Mouse (Mus musculus) hindbrain, embryonic 12.5 days (tissue): ENCODE results near the gene Cacna1i. TPM values are rescaled to one million over a fixed set of nuclear protein-coding genes. Genes with fewer than 3 reads are reported as not detected.

Experiments
- ATAC-seq: fragments of 200-750 bp; cut with Nextera tagmentation; 2 replicates; pipeline ENCODE4 v1.8.0; 2017; ENCODE audit warnings: moderate TSS enrichment; ENCODE audit not compliant: low FRiP score
- H3K27ac ChIP-seq: fragments of 300-500 bp; sonication (generic); 2 replicates; pipeline ENCODE4 v1.5.1; 2016; ENCODE audit warnings: mild to moderate bottlenecking
- H3K27me3 ChIP-seq: fragments of 300-500 bp; sonication (generic); 2 replicates; pipeline ENCODE4 v1.6.1; 2016; ENCODE audit warnings: mild to moderate bottlenecking
- H3K36me3 ChIP-seq: fragments of 300-500 bp; sonication (generic); 2 replicates; pipeline ENCODE4 v1.6.1; 2016; ENCODE audit warnings: mild to moderate bottlenecking
- H3K4me1 ChIP-seq: fragments of 300-500 bp; sonication (generic); 2 replicates; pipeline ENCODE4 v1.6.1; 2016
- H3K4me2 ChIP-seq: fragments of 300-500 bp; sonication (generic); replicated peaks from 2 replicates; pipeline ENCODE4 v1.6.1; 2016; ENCODE audit warnings: mild to moderate bottlenecking
- H3K4me3 ChIP-seq: fragments of 300-500 bp; sonication (generic); 2 replicates; pipeline ENCODE4 v1.5.1; 2016; ENCODE audit warnings: mild to moderate bottlenecking
- H3K9ac ChIP-seq: fragments of 300-500 bp; sonication (generic); 2 replicates; pipeline ENCODE4 v1.6.1; 2016; ENCODE audit warnings: mild to moderate bottlenecking, moderate library complexity
- H3K9me3 ChIP-seq: fragments of 300-500 bp; sonication (generic); replicated peaks from 2 replicates; pipeline ENCODE4 v1.6.1; 2016; ENCODE audit warnings: mild to moderate bottlenecking
- WGBS: fragments of 180-500 bp; shearing (Covaris S2); methylation state at CpG from one replicate; pipeline ENCODE4 v1.1.7; 2016; 5-methylcytosine and 5-hydroxymethylcytosine counted together
- polyA plus RNA-seq: library from polyadenylated mRNA; unstranded; fragments of >200 nt; fragmentation: Nextera tagmentation; extraction: Ambion mirVana; gene quantifications from 2 replicates; pipeline ENCODE4 v1.2.1, GENCODE M21; 2016

Gene Cacna1i
- polyA plus RNA-seq, 1 experiment from 2014 or later, result 0.18 TPM

DNA sequence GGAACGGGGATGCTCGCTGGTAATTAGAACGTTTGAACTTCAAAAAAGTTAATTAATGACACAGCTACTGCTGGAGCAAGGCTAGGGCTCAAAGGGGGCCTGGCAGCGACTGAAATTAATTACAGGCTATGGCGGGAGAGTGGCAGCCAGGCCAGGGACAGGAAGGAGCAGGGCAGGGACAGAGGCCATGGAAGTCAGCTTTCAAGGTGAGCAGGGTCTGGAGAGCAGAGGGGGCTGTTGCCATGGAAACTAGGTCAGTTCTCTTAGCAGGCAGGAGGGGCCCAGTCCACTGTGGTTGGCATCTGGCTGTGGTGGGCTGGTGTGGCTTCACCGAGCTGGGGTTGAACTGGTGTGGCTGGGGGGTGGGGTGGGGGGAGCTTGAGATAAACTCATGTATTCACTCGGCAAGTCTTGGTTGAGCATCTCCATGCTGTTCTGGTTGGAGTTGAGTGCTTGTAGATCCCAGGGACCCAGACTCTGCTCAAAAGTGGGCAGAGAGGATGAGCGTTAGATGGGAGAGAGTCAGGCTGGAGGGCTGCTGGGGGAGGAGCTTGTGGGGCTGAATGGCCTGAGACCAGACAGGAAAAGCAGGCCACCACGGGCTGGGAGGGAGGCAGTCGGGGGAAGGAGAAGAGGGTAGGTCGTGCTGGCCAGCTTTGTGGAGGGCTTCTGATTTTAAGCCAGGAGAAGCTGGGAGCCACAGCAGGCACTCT, 31.7 kb downstream of the Cacna1i start:
- Histone ChIP-seq H3K4me2 (no peak overlapping the region), H3K9ac (no peak overlapping the region), H3K4me1 (peaks cover 27% of the 10 kb centered on the region), H3K9me3 (no peaks in the 10 kb centered on the region), H3K27ac (no peak overlapping the region), H3K27me3 (peaks cover 4% of the 10 kb centered on the region; the same call in 1 of the 2 replicates), H3K36me3 (no peaks in the 10 kb centered on the region), H3K4me3 (no peak overlapping the region)
- no peak for ATAC-seq
- WGBS, result 9% methylated on average over 11 of the region's 11 CpGs

- 74% methylated on average over 2 of the region's 2 CpGs for WGBS
- ATAC-seq, result no peak
Measured at GRCm38 (mm10) chr15:80319315-80319714, 32.3 kb downstream of the Cacna1i start.

DNA sequence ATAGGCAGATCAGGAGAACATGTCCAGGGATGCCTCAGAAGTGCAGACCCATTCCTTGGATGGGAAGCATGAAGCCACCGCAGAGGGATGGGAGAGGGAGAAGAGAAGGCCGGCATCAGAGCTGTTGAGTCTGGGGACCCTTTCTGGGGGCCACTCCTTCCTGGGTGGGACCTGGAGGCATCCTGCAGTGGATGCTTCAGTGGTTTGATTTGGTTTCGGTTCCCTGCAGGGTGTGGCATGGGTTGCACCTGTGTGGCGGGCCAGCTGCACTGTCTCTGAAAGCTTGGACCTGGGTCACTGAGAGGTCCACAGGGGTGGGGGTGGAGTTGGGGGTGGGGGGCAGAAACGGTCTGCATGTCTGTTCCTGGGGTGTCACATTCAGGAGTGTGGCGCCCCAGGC, 32.9 kb downstream of the Cacna1i start:
- peaks cover 4% of the 10 kb centered on the region; the same call in 1 of the 2 replicates for H3K27me3 ChIP-seq
- no peaks in the 10 kb centered on the region for H3K9me3 ChIP-seq
- H3K4me1 ChIP-seq, result peaks cover 25% of the 10 kb centered on the region
- H3K36me3 ChIP-seq, result no peaks in the 10 kb centered on the region
- H3K27ac ChIP-seq, result no peak overlapping the region
- H3K4me3 ChIP-seq, result no peak overlapping the region
- no peak overlapping the region for H3K4me2 ChIP-seq
- ATAC-seq, result no peak
- WGBS, result 84% methylated on average over 6 of the region's 6 CpGs
- H3K9ac ChIP-seq, result no peak overlapping the region

More at GRCm38 (mm10) chr15:80319315-80319714, 32.3 kb downstream of the Cacna1i start:
- Histone ChIP-seq H3K4me3 (no peak overlapping the region), H3K9me3 (no peaks in the 10 kb centered on the region), H3K4me2 (no peak overlapping the region), H3K27ac (no peak overlapping the region), H3K36me3 (no peaks in the 10 kb centered on the region), H3K9ac (no peak overlapping the region), H3K27me3 (peaks cover 4% of the 10 kb centered on the region; the same call in 1 of the 2 replicates), H3K4me1 (peaks cover 29% of the 10 kb centered on the region)

DNA sequence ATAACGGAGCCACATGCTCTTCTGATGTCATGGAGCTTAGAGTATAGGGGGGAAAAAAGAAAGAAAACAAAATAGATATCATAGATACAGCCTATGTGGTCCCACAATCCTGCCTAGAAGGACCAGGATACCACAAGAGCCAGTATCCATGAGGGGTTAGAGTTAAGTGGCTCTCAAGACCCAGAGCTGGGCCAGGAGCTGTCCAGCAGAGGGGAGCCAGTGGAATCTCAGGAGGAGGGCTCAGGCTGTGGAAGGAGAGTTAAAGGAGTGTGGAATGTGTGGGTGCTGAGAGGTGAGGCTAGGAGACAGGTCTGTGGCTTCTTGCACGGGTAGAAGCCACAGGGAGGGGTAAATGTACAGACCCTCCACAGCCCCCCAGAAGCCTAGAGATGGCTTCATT, 38.2 kb downstream of the Cacna1i start:
- WGBS, result 73% methylated on average over 2 of the region's 2 CpGs
- no peak overlapping the region for H3K27ac ChIP-seq
- ATAC-seq, result no peak
- no peak overlapping the region for H3K4me2 ChIP-seq
- no peaks in the 10 kb centered on the region for H3K36me3 ChIP-seq
- no peak overlapping the region for H3K9ac ChIP-seq
- no peaks in the 10 kb centered on the region for H3K27me3 ChIP-seq
- H3K4me1 ChIP-seq, result peaks cover 3% of the 10 kb centered on the region; the same call in 1 of the 2 replicates
- H3K9me3 ChIP-seq, result no peaks in the 10 kb centered on the region
- H3K4me3 ChIP-seq, result no peak overlapping the region

GRCm38 (mm10) chr15:80325756-80326155, 38.7 kb downstream of the Cacna1i start:
- H3K36me3 ChIP-seq, result no peaks in the 10 kb centered on the region
- H3K4me3 ChIP-seq, result no peak overlapping the region
- H3K9me3 ChIP-seq, result no peaks in the 10 kb centered on the region
- no peak overlapping the region for H3K4me2 ChIP-seq
- no peak overlapping the region for H3K9ac ChIP-seq
- no peak for ATAC-seq
- WGBS, result 75% methylated on average over 9 of the region's 9 CpGs
- H3K4me1 ChIP-seq, result peaks cover 5% of the 10 kb centered on the region; the same call in 1 of the 2 replicates
- H3K27ac ChIP-seq, result no peak overlapping the region
- H3K27me3 ChIP-seq, result no peaks in the 10 kb centered on the region

GRCm38 (mm10) chr15:80326947-80327346, 39.9 kb downstream of the Cacna1i start:
- H3K9me3 ChIP-seq, result no peaks in the 10 kb centered on the region
- H3K4me1 ChIP-seq, result peaks cover 5% of the 10 kb centered on the region; the same call in 1 of the 2 replicates
- no peak overlapping the region for H3K9ac ChIP-seq
- no peak for ATAC-seq
- H3K4me3 ChIP-seq, result no peak overlapping the region
- no peak overlapping the region for H3K27ac ChIP-seq
- no peaks in the 10 kb centered on the region for H3K27me3 ChIP-seq
- no peak overlapping the region for H3K4me2 ChIP-seq
- WGBS, result 92% methylated on average over 4 of the region's 4 CpGs
- no peaks in the 10 kb centered on the region for H3K36me3 ChIP-seq

DNA sequence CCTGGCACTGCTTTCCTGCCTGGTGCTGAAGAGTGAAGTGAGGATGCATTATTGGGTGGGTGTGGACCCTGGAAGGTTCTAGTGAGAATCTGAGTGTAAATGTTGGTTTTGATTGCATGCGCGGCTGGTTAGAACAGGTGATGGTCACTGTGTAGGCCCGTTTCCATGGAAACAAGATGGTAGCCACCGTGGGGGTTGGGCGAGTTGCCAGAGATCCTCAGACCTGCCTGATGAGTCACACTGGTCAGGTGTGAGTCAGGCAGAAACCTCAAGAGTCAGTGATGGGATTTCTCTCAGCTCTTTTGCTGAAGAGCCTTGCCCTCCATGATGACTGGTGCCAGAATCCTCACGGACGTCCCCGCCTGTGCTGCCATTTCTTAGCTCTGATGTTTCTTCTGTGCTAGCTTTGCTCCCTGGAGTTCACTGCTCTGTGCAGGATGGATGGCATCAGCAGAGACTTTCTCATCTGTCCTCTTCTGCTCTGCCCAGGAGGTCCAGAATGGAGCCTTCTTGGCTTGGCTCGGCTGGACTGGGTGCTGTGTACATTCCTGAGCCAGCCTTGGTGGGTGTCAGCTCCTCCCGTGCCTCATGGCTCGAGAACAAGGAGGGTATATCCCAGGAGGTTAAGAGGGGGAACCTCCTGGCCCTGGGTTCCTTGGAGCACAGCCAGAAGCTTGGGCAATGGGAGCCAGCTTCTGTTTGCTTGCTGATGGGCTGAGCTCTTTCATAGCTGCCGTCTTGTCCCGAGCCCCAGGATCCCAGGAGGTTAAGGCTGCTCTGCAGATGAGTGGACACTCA, 40.9 kb downstream of the Cacna1i start:
- H3K36me3 ChIP-seq, result no peaks in the 10 kb centered on the region
- 89% methylated on average over 13 of the region's 13 CpGs for WGBS
- no peak for ATAC-seq
- no peak overlapping the region for H3K27ac ChIP-seq
- H3K9me3 ChIP-seq, result no peaks in the 10 kb centered on the region
- no peak overlapping the region for H3K9ac ChIP-seq
- H3K4me1 ChIP-seq, result peaks cover 5% of the 10 kb centered on the region; the same call in 1 of the 2 replicates
- no peak overlapping the region for H3K4me3 ChIP-seq
- H3K4me2 ChIP-seq, result no peak overlapping the region
- no peaks in the 10 kb centered on the region for H3K27me3 ChIP-seq

- Histone ChIP-seq H3K9me3 (no peaks in the 10 kb centered on the region), H3K4me1 (peaks cover 2% of the 10 kb centered on the region; the same call in 1 of the 2 replicates), H3K36me3 (no peaks in the 10 kb centered on the region), H3K27me3 (no peaks in the 10 kb centered on the region; the same call in 1 of the 2 replicates), H3K4me3 (no peak overlapping the region), H3K27ac (no peak overlapping the region), H3K9ac (no peak overlapping the region), H3K4me2 (no peak overlapping the region)
- 64% methylated on average over 3 of the region's 3 CpGs for WGBS
- ATAC-seq, result no peak
Measured at GRCm38 (mm10) chr15:80330276-80330675, 43.2 kb downstream of the Cacna1i start.

DNA sequence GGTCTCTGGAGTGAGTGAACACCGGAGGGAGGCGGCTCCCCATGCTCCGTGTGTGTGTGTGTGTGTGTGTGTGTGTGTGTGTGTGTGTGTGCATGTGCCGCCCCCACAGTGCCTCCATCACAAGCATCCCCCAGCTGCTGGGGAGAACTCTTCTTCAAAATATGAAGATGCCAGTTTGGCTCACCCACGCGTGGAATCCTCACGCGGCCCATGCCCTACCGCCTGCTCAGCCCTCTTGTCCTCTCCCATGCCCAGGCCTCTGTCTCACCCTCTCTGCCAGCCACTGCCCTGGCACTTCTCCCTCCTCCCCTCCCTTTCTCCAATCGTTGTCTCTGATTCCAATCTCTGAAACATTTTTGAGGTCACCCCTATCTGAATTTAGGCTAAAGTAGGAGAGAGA, 47.7 kb downstream of the Cacna1i start:
- Histone ChIP-seq H3K9ac (no peak overlapping the region), H3K4me1 (peaks cover 2% of the 10 kb centered on the region; the same call in 1 of the 2 replicates), H3K27me3 (peaks cover 3% of the 10 kb centered on the region; the same call in 1 of the 2 replicates), H3K36me3 (no peaks in the 10 kb centered on the region), H3K27ac (no peak overlapping the region), H3K4me3 (no peak overlapping the region), H3K9me3 (no peaks in the 10 kb centered on the region), H3K4me2 (no peak overlapping the region)
- 78% methylated on average over 8 of the region's 10 CpGs for WGBS
- no peak for ATAC-seq

DNA sequence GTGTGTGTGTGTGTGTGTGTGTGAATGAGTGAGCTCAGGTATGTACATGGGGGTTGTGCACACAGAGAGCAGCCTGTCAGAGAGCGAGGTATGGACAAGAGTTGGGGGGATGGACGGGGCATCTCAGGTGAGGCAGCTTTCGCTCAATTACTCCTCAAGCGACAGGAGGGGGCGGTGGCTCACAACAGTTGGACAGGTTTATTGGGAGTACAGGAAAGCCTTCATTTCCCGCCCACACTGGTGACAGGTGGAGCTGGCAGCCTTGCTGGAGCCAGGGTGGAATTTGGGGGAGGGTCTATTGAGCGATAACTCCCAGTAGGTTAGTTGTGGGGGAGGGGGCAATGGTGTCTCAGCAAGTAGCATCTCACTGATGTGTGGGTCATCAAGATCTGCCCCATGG, 48.2 kb downstream of the Cacna1i start:
- no peak for ATAC-seq
- WGBS, result 71% methylated on average over 7 of the region's 7 CpGs
- Histone ChIP-seq H3K9ac (no peak overlapping the region), H3K4me3 (no peak overlapping the region), H3K4me1 (peaks cover 2% of the 10 kb centered on the region; the same call in 1 of the 2 replicates), H3K27me3 (peaks cover 3% of the 10 kb centered on the region; the same call in 1 of the 2 replicates), H3K27ac (no peak overlapping the region), H3K4me2 (no peak overlapping the region), H3K9me3 (no peaks in the 10 kb centered on the region), H3K36me3 (no peaks in the 10 kb centered on the region)

- H3K9me3 ChIP-seq, result no peaks in the 10 kb centered on the region
- H3K4me2 ChIP-seq, result no peak overlapping the region
- no peak overlapping the region for H3K27ac ChIP-seq
- no peaks in the 10 kb centered on the region for H3K36me3 ChIP-seq
- 76% methylated on average over 2 of the region's 2 CpGs for WGBS
- peaks cover 3% of the 10 kb centered on the region; the same call in 1 of the 2 replicates for H3K27me3 ChIP-seq
- no peak overlapping the region for H3K9ac ChIP-seq
- no peak for ATAC-seq
- H3K4me1 ChIP-seq, result no peaks in the 10 kb centered on the region
- no peak overlapping the region for H3K4me3 ChIP-seq
Measured at GRCm38 (mm10) chr15:80340348-80340747, 53.3 kb downstream of the Cacna1i start.

- no peak overlapping the region for H3K9ac ChIP-seq
- WGBS, result 73% methylated on average over 4 of the region's 4 CpGs
Measured at GRCm38 (mm10) chr15:80342394-80342793, 55.4 kb downstream of the Cacna1i start.

More at GRCm38 (mm10) chr15:80342394-80342793, 55.4 kb downstream of the Cacna1i start:
- Histone ChIP-seq H3K36me3 (no peaks in the 10 kb centered on the region), H3K9me3 (no peaks in the 10 kb centered on the region), H3K27me3 (no peaks in the 10 kb centered on the region), H3K4me3 (no peak overlapping the region), H3K4me2 (no peak overlapping the region), H3K4me1 (no peaks in the 10 kb centered on the region), H3K27ac (no peak overlapping the region)
- ATAC-seq, result no peak
